Mouse (Mus musculus) CH12.LX (cell line): ENCODE measurements around the gene Tmem59l. TPM values are rescaled to one million over a fixed set of nuclear protein-coding genes. Genes with fewer than 3 reads are reported as not detected.

Source experiments
- DNase-seq: peaks from one replicate; pipeline ENCODE4 v3.0.0-alpha.2; 2013; ENCODE audit errors: extremely low read depth
- H3K27ac ChIP-seq: 2 replicates; pipeline ENCODE4 v1.5.1; 2012; ENCODE audit warnings: low read depth, mild to moderate bottlenecking, control low read depth, moderate library complexity; ENCODE audit not compliant: insufficient read depth
- H3K27me3 ChIP-seq: replicated peaks from 2 replicates; pipeline ENCODE3; 2012; ENCODE audit warnings: inconsistent platforms
- H3K36me3 ChIP-seq, 2 experiments: replicated peaks in 1 of 2; 2 replicates each; pipeline versions ENCODE3 to v1.6.1; 2012; ENCODE audit warnings: inconsistent platforms in 1 of 2, low read length in 1 of 2, mild to moderate bottlenecking in 1 of 2, mixed read lengths in 1 of 2, moderate library complexity in 1 of 2; ENCODE audit not compliant: control insufficient read depth in 1 of 2, insufficient read depth in 1 of 2
- H3K4me1 ChIP-seq, 2 experiments: 2 replicates each; pipeline ENCODE4 v1.6.1; 2012; ENCODE audit warnings: inconsistent platforms in 1 of 2, moderate library complexity in 1 of 2; ENCODE audit not compliant: insufficient read depth in 2 of 2, control insufficient read depth in 1 of 2
- H3K4me2 ChIP-seq: 2 replicates; pipeline ENCODE4 v1.6.1; 2012; ENCODE audit warnings: low read depth, mild to moderate bottlenecking, control low read depth; ENCODE audit not compliant: poor library complexity, insufficient read depth, severe bottlenecking
- H3K4me3 ChIP-seq, 3 experiments: fragments of 150-350 bp in 1 of 3; sonication (generic) in 1 of 3; replicated peaks in 1 of 3; 2 replicates each; pipeline versions ENCODE3 to v1.5.1; 2011 to 2012; ENCODE audit warnings: low read depth in 2 of 3, low read length in 2 of 3, mild to moderate bottlenecking in 2 of 3, moderate library complexity in 2 of 3, control low read depth in 1 of 3, improper control_type of control experiment in 1 of 3, inconsistent platforms in 1 of 3, mixed read lengths in 1 of 3; ENCODE audit not compliant: poor library complexity in 1 of 3
- H3K79me2 ChIP-seq: replicated peaks from 2 replicates; pipeline ENCODE4 v1.6.1; 2012; ENCODE audit warnings: mild to moderate bottlenecking, moderate library complexity; ENCODE audit not compliant: control insufficient read depth, poor library complexity, insufficient read depth, severe bottlenecking; ENCODE audit errors: extremely low read depth
- H3K9ac ChIP-seq: 2 replicates; pipeline ENCODE4 v1.6.1; 2012; ENCODE audit warnings: low read depth, mild to moderate bottlenecking, control low read depth, moderate library complexity; ENCODE audit not compliant: insufficient read depth
- H3K9me3 ChIP-seq: replicated peaks from 2 replicates; pipeline ENCODE3; 2012; ENCODE audit warnings: low read length, inconsistent platforms, mixed read lengths
- HCFC1 ChIP-seq: IDR thresholded peaks from 2 replicates; pipeline ENCODE4 v1.6.1; 2012; ENCODE audit warnings: low read depth, mild to moderate bottlenecking, inconsistent platforms, low read length, improper control_type of control experiment
- IRF4 ChIP-seq: IDR thresholded peaks from 2 replicates; pipeline ENCODE4 v1.6.1; 2014; ENCODE audit warnings: low read depth, mild to moderate bottlenecking, inconsistent platforms, low read length, improper control_type of control experiment
- NELFE ChIP-seq: IDR thresholded peaks from 2 replicates; pipeline ENCODE4 v1.6.1; 2011; ENCODE audit warnings: low read depth, low read length, improper control_type of control experiment
- PAX5 ChIP-seq: IDR thresholded peaks from 2 replicates; pipeline ENCODE4 v1.6.1; 2012; ENCODE audit warnings: low read length, inconsistent platforms, mixed read lengths
- RAD21 ChIP-seq: IDR thresholded peaks from 2 replicates; pipeline ENCODE4 v1.6.1; 2011; ENCODE audit warnings: low read depth, mild to moderate bottlenecking, low read length, improper control_type of control experiment, moderate library complexity
- ZKSCAN1 ChIP-seq: IDR thresholded peaks from 2 replicates; pipeline ENCODE4 v1.6.1; 2012; ENCODE audit warnings: low read depth, inconsistent platforms, low read length, improper control_type of control experiment, borderline replicate concordance
- dilution Hi-C: fragments of 300-500 bp; cut with MboI; formaldehyde crosslinking; loops from 2 replicates; pipeline ENCODE4 v1.14.3; 2020; ENCODE audit warnings: low sequenced_read_pairs; ENCODE audit not compliant: extremely low pct_unique_long_range_greater_than_20kb, extremely low pct_ligation_motif_present
- in situ Hi-C: fragments of 300-500 bp; cut with MboI; formaldehyde crosslinking; loops from 3 replicates; pipeline ENCODE4 v1.14.3; 2019; ENCODE audit warnings: low sequenced_read_pairs, low pct_ligation_motif_present, low pct_unique_long_range_greater_than_20kb, mixed read lengths
- polyA plus RNA-seq: library from polyadenylated mRNA; unstranded; fragments of >175 nt; gene quantifications from 2 replicates; pipeline ENCODE4 v1.2.1, GENCODE M21; 2012; ENCODE audit warnings: low read depth; ENCODE audit not compliant: insufficient read length
- total RNA-seq, 2 experiments: library from RNA; depleted of rRNA; stranded (reverse); fragments of 300-350 nt in 1 of 2; fragments of >200 nt in 1 of 2; gene quantifications; 2 replicates each; pipeline ENCODE4 v1.2.3; 2012 to 2014

The Tmem59l gene
- total and polyA plus RNA-seq, 3 experiments, result not detected

GRCm38 (mm10) chr8:70435156-70435555 is 52.0 kb downstream of the Tmem59l start:
- no peak for DNase-seq
- no peak overlapping the region for H3K4me3 ChIP-seq
- peaks cover 0 to 22% of the 10 kb centered on the region in 2 experiments for H3K36me3 ChIP-seq
- no peak overlapping the region for H3K4me2 ChIP-seq
- H3K27ac ChIP-seq, result no peak overlapping the region
- TF ChIP-seq IRF4 (no peak), HCFC1 (no peak), NELFE (no peak), ZKSCAN1 (no peak), RAD21 (no peak), PAX5 (no peak)
- in situ Hi-C loops, result no loop called here
- H3K4me1 ChIP-seq, result peaks cover 15 to 24% of the 10 kb centered on the region in 2 experiments
- dilution Hi-C loops, result no loop called here
- no peak overlapping the region for H3K9ac ChIP-seq
- H3K27me3 ChIP-seq, result no peaks in the 10 kb centered on the region
- no peaks in the 10 kb centered on the region for H3K9me3 ChIP-seq
- no peaks in the 10 kb centered on the region for H3K79me2 ChIP-seq

Other genes with a start within 250 kb of the Tmem59l start
Only the 20 nearest of the 25 such genes appear.
- gene Ddx49, start 184.9 kb downstream of the Tmem59l start, total RNA-seq (2012; rRNA removed), result 76.6 and 77.3 TPM in 2 replicates
- gene Ddx49, start 184.9 kb downstream of the Tmem59l start, total RNA-seq (2014; rRNA removed), result 58.9 and 64.9 TPM in 2 replicates
- gene Ddx49, start 184.9 kb downstream of the Tmem59l start, polyA plus RNA-seq, result 98.4 and 129 TPM in 2 replicates
- gene Cope, start 184.8 kb downstream of the Tmem59l start, total RNA-seq (2012; rRNA removed), result 204 and 243 TPM in 2 replicates
- 134 and 139 TPM in 2 replicates for gene Cope, start 184.8 kb downstream of the Tmem59l start, total RNA-seq (2014; rRNA removed)
- 148 and 191 TPM in 2 replicates for gene Cope, start 184.8 kb downstream of the Tmem59l start, polyA plus RNA-seq
- 0.13 TPM in 1 of 2 replicates, not detected in the other for gene Cers1, start 171.6 kb downstream of the Tmem59l start, total RNA-seq (2012; rRNA removed)
- gene Cers1, start 171.6 kb downstream of the Tmem59l start, total RNA-seq (2014; rRNA removed), result not detected in 2 replicates
- not detected in 2 replicates for gene Cers1, start 171.6 kb downstream of the Tmem59l start, polyA plus RNA-seq
- gene Gdf1, start 157.5 kb downstream of the Tmem59l start, total RNA-seq (2012; rRNA removed), result 0.08 and 0.17 TPM in 2 replicates
- not detected in 2 replicates for gene Gdf1, start 157.5 kb downstream of the Tmem59l start, total RNA-seq (2014; rRNA removed)
- 0.26 TPM in 1 of 2 replicates, not detected in the other for gene Gdf1, start 157.5 kb downstream of the Tmem59l start, polyA plus RNA-seq
- 39.6 and 45.7 TPM in 2 replicates for gene Upf1, start 134.1 kb downstream of the Tmem59l start, total RNA-seq (2012; rRNA removed)
- gene Upf1, start 134.1 kb downstream of the Tmem59l start, total RNA-seq (2014; rRNA removed), result 27.0 and 31.1 TPM in 2 replicates
- gene Upf1, start 134.1 kb downstream of the Tmem59l start, polyA plus RNA-seq, result 42.4 and 44.4 TPM in 2 replicates
- gene Comp, start 113.8 kb downstream of the Tmem59l start, total RNA-seq (2012; rRNA removed), result 0.08 and 0.13 TPM in 2 replicates
- not detected in 2 replicates for gene Comp, start 113.8 kb downstream of the Tmem59l start, total RNA-seq (2014; rRNA removed)
- 0.16 TPM in 1 of 2 replicates, not detected in the other for gene Comp, start 113.8 kb downstream of the Tmem59l start, polyA plus RNA-seq
- gene Crtc1, start 47.8 kb downstream of the Tmem59l start, total RNA-seq (2012; rRNA removed), result 1.8 and 2.0 TPM in 2 replicates
- gene Crtc1, start 47.8 kb downstream of the Tmem59l start, total RNA-seq (2014; rRNA removed), result 1.3 and 2.2 TPM in 2 replicates
- 8.2 and 8.6 TPM in 2 replicates for gene Crtc1, start 47.8 kb downstream of the Tmem59l start, polyA plus RNA-seq
- 10.2 and 15.6 TPM in 2 replicates for gene Klhl26, start 10.4 kb downstream of the Tmem59l start, total RNA-seq (2012; rRNA removed)
- 3.7 and 4.7 TPM in 2 replicates for gene Klhl26, start 10.4 kb downstream of the Tmem59l start, total RNA-seq (2014; rRNA removed)
- gene Klhl26, start 10.4 kb downstream of the Tmem59l start, polyA plus RNA-seq, result 4.9 and 6.0 TPM in 2 replicates
- 1.1 and 1.2 TPM in 2 replicates for gene Crlf1, start 5.8 kb upstream of the Tmem59l start, total RNA-seq (2012; rRNA removed)
- gene Crlf1, start 5.8 kb upstream of the Tmem59l start, total RNA-seq (2014; rRNA removed), result 0.42 TPM in 2 replicates
- gene Crlf1, start 5.8 kb upstream of the Tmem59l start, polyA plus RNA-seq, result 0.44 and 0.78 TPM in 2 replicates
- gene Rex1bd, start 19.4 kb upstream of the Tmem59l start, total RNA-seq (2012; rRNA removed), result 87.3 and 90.0 TPM in 2 replicates
- gene Rex1bd, start 19.4 kb upstream of the Tmem59l start, total RNA-seq (2014; rRNA removed), result 43.3 and 47.8 TPM in 2 replicates
- 38.4 and 59.9 TPM in 2 replicates for gene Rex1bd, start 19.4 kb upstream of the Tmem59l start, polyA plus RNA-seq
- gene Uba52, start 23.4 kb upstream of the Tmem59l start, total RNA-seq (2012; rRNA removed), result 3,341 and 3,407 TPM in 2 replicates
- gene Uba52, start 23.4 kb upstream of the Tmem59l start, total RNA-seq (2014; rRNA removed), result 1,091 and 1,181 TPM in 2 replicates
- 1,199 and 1,372 TPM in 2 replicates for gene Uba52, start 23.4 kb upstream of the Tmem59l start, polyA plus RNA-seq
- gene Fkbp8, start 40.4 kb upstream of the Tmem59l start, total RNA-seq (2012; rRNA removed), result 246 and 266 TPM in 2 replicates
- gene Fkbp8, start 40.4 kb upstream of the Tmem59l start, total RNA-seq (2014; rRNA removed), result 172 and 178 TPM in 2 replicates
- 176 and 178 TPM in 2 replicates for gene Fkbp8, start 40.4 kb upstream of the Tmem59l start, polyA plus RNA-seq
- 45.7 and 63.4 TPM in 2 replicates for gene Kxd1, start 40.6 kb upstream of the Tmem59l start, total RNA-seq (2012; rRNA removed)
- gene Kxd1, start 40.6 kb upstream of the Tmem59l start, total RNA-seq (2014; rRNA removed), result 67.9 and 68.0 TPM in 2 replicates
- 56.6 and 56.7 TPM in 2 replicates for gene Kxd1, start 40.6 kb upstream of the Tmem59l start, polyA plus RNA-seq
- gene Ell, start 52.1 kb upstream of the Tmem59l start, total RNA-seq (2012; rRNA removed), result 9.8 TPM in 2 replicates
- gene Ell, start 52.1 kb upstream of the Tmem59l start, total RNA-seq (2014; rRNA removed), result 6.4 and 6.5 TPM in 2 replicates
- 14.0 and 17.9 TPM in 2 replicates for gene Ell, start 52.1 kb upstream of the Tmem59l start, polyA plus RNA-seq
- 141 and 174 TPM in 2 replicates for gene Isyna1, start 107.0 kb upstream of the Tmem59l start, total RNA-seq (2012; rRNA removed)
- gene Isyna1, start 107.0 kb upstream of the Tmem59l start, total RNA-seq (2014; rRNA removed), result 99.9 and 107 TPM in 2 replicates
- gene Isyna1, start 107.0 kb upstream of the Tmem59l start, polyA plus RNA-seq, result 139 and 163 TPM in 2 replicates
- gene Ssbp4, start 121.5 kb upstream of the Tmem59l start, total RNA-seq (2012; rRNA removed), result 77.3 and 84.9 TPM in 2 replicates
- 31.0 and 41.3 TPM in 2 replicates for gene Ssbp4, start 121.5 kb upstream of the Tmem59l start, total RNA-seq (2014; rRNA removed)
- 114 and 128 TPM in 2 replicates for gene Ssbp4, start 121.5 kb upstream of the Tmem59l start, polyA plus RNA-seq
- 0.25 and 0.30 TPM in 2 replicates for gene Lrrc25, start 128.8 kb upstream of the Tmem59l start, total RNA-seq (2012; rRNA removed)
- gene Lrrc25, start 128.8 kb upstream of the Tmem59l start, total RNA-seq (2014; rRNA removed), result 2.4 and 2.6 TPM in 2 replicates
- 4.0 and 5.9 TPM in 2 replicates for gene Lrrc25, start 128.8 kb upstream of the Tmem59l start, polyA plus RNA-seq
- 0.21 TPM in 1 of 2 replicates, not detected in the other for gene Gdf15, start 145.1 kb upstream of the Tmem59l start, total RNA-seq (2012; rRNA removed)
- not detected in 2 replicates for gene Gdf15, start 145.1 kb upstream of the Tmem59l start, total RNA-seq (2014; rRNA removed)
- gene Gdf15, start 145.1 kb upstream of the Tmem59l start, polyA plus RNA-seq, result 0.16 TPM in 1 of 2 replicates, not detected in the other
- gene Pgpep1, start 173.0 kb upstream of the Tmem59l start, total RNA-seq (2012; rRNA removed), result 15.2 and 22.9 TPM in 2 replicates
- gene Pgpep1, start 173.0 kb upstream of the Tmem59l start, total RNA-seq (2014; rRNA removed), result 10.3 and 12.3 TPM in 2 replicates
- gene Pgpep1, start 173.0 kb upstream of the Tmem59l start, polyA plus RNA-seq, result 30.0 and 35.1 TPM in 2 replicates
- 135 and 168 TPM in 2 replicates for gene Lsm4, start 185.9 kb upstream of the Tmem59l start, total RNA-seq (2012; rRNA removed)
- gene Lsm4, start 185.9 kb upstream of the Tmem59l start, total RNA-seq (2014; rRNA removed), result 134 and 143 TPM in 2 replicates
- 240 and 256 TPM in 2 replicates for gene Lsm4, start 185.9 kb upstream of the Tmem59l start, polyA plus RNA-seq